Comparison of ENCODE assay signal across 16 mouse cellular contexts in genomic region chr13:108353781-108354180, GRCm38 (mm10). TPM values are rescaled to one million over a fixed set of nuclear protein-coding genes. Genes with fewer than 3 reads are reported as not detected.
DNase-seq lines count a peak whose midpoint lies in the region; ATAC-seq and TF ChIP-seq lines count a peak whose summit lies in the region.
"Had no signal": no experiment of that assay in that cellular context is flagged by ENCODE, and none has a peak within 500 bp of the region (broad histone marks: within the 10 kb centered on the region; RNA-seq: fewer than 3 reads in every experiment).

No protein-coding gene starts in this region.

- H3K79me2 ChIP-seq in C2C12 (ENCODE audit: control insufficient read depth, insufficient read depth), result peaks cover 15% of the 10 kb centered on the region

- TF ChIP-seq CTCF in forebrain, postnatal 0 days (IDR thresholded peaks at IDR 0.05; ENCODE audit: low read depth), result peak; percentile 57
- TF ChIP-seq CTCF in kidney, postnatal 0 days (IDR thresholded peaks at IDR 0.05; ENCODE audit: low read depth), result peak; percentile 53
- TF ChIP-seq CTCF in C2C12 (IDR thresholded peaks at IDR 0.05; ENCODE audit: control insufficient read depth, insufficient read depth, insufficient read length), result peak; percentile 5

- H3ac ChIP-seq in C2C12 (ENCODE audit: control insufficient read depth, insufficient read length, low read depth), result no peak overlapping the region

- ATAC-seq in forebrain, postnatal 0 days, result 0 out of 2 replicates have a peak, but pooled peaks have one; percentile 25
- ATAC-seq in kidney, postnatal 0 days (replicated peaks; ENCODE audit: low FRiP score, low read depth), result no peak
- no peak for ATAC-seq in midbrain, embryonic 14.5 days (ENCODE audit: low FRiP score, low TSS enrichment)

- whole genome bisulfite sequencing in forebrain, postnatal 0 days, result 86% methylated on average over 5 of the region's 5 CpGs
- WGBS in forebrain, embryonic 10.5 days, result 92% methylated on average over 5 of the region's 5 CpGs
- WGBS in kidney, postnatal 0 days, result 79% methylated on average over 5 of the region's 5 CpGs
- 88% methylated on average over 5 of the region's 5 CpGs for WGBS in midbrain, embryonic 14.5 days

- H3K36me3 ChIP-seq in forebrain, postnatal 0 days (ENCODE audit: insufficient read depth), result no peaks in the 10 kb centered on the region
- H3K36me3 ChIP-seq in forebrain, embryonic 10.5 days (replicated peaks), result no peaks in the 10 kb centered on the region; the same call in 1 of the 2 replicates
- no peaks in the 10 kb centered on the region for H3K36me3 ChIP-seq in kidney, postnatal 0 days (ENCODE audit: insufficient read depth, low read length)
- no peaks in the 10 kb centered on the region for H3K36me3 ChIP-seq in C2C12 (ENCODE audit: control insufficient read depth, insufficient read depth)
- no peaks in the 10 kb centered on the region for H3K36me3 ChIP-seq in midbrain, embryonic 14.5 days (ENCODE audit: control insufficient read depth, insufficient read depth, low read length)
- H3K36me3 ChIP-seq: embryonic facial prominence, embryonic 12.5 days; limb, embryonic 15.5 days; midbrain, embryonic 10.5 days had no signal

- H3K9ac ChIP-seq in forebrain, postnatal 0 days, result no peak overlapping the region
- H3K9ac ChIP-seq in kidney, postnatal 0 days (ENCODE audit: low read depth, low read length), result no peak overlapping the region
- H3K9ac ChIP-seq in midbrain, embryonic 14.5 days (replicated peaks; ENCODE audit: low read length), result no peak overlapping the region
- H3K9ac ChIP-seq: embryonic facial prominence, embryonic 12.5 days; limb, embryonic 15.5 days had no signal

- H3K4me3 ChIP-seq in forebrain, postnatal 0 days (ENCODE audit: low read depth, low read length), result no peak overlapping the region
- no peak overlapping the region for H3K4me3 ChIP-seq in forebrain, embryonic 10.5 days
- H3K4me3 ChIP-seq in kidney, postnatal 0 days (replicated peaks; ENCODE audit: low read depth, low read length), result no peak overlapping the region
- no peak overlapping the region for H3K4me3 ChIP-seq in C2C12 (ENCODE audit: insufficient read depth, poor library complexity, severe bottlenecking)
- H3K4me3 ChIP-seq in midbrain, embryonic 14.5 days (replicated peaks; ENCODE audit: low read depth, low read length), result no peak overlapping the region
- H3K4me3 ChIP-seq: embryonic facial prominence, embryonic 12.5 days; limb, embryonic 15.5 days; midbrain, embryonic 10.5 days; myocyte had no signal

- peaks cover 4% of the 10 kb centered on the region for H3K79me3 ChIP-seq in C2C12 (ENCODE audit: low read depth)

- no peaks in the 10 kb centered on the region for H3K9me3 ChIP-seq in forebrain, postnatal 0 days (ENCODE audit: low read length)
- no peaks in the 10 kb centered on the region for H3K9me3 ChIP-seq in forebrain, embryonic 10.5 days
- no peaks in the 10 kb centered on the region for H3K9me3 ChIP-seq in kidney, postnatal 0 days (replicated peaks; ENCODE audit: low read length)
- no peaks in the 10 kb centered on the region for H3K9me3 ChIP-seq in midbrain, embryonic 14.5 days (ENCODE audit: control insufficient read depth, low read length)
- H3K9me3 ChIP-seq: embryonic facial prominence, embryonic 12.5 days; limb, embryonic 15.5 days; midbrain, embryonic 10.5 days had no signal

- H3K4me1 ChIP-seq in forebrain, postnatal 0 days (ENCODE audit: insufficient read depth), result no peaks in the 10 kb centered on the region
- peaks cover 13% of the 10 kb centered on the region for H3K4me1 ChIP-seq in forebrain, embryonic 10.5 days
- no peaks in the 10 kb centered on the region for H3K4me1 ChIP-seq in kidney, postnatal 0 days (replicated peaks; ENCODE audit: insufficient read depth, low read length)
- H3K4me1 ChIP-seq in midbrain, embryonic 14.5 days (ENCODE audit: control insufficient read depth, insufficient read depth, low read length), result 0 out of 2 replicates have a peak, but pooled peaks cover 2% of the 10 kb centered on the region
- H3K4me1 ChIP-seq: embryonic facial prominence, embryonic 12.5 days; limb, embryonic 15.5 days had no signal

- no peak for DNase-seq in forebrain, postnatal 0 days
- no peak for DNase-seq in forebrain, embryonic 10.5 days (ENCODE audit: extremely low spot score, low spot score)
- no peak for DNase-seq in kidney, postnatal 0 days (ENCODE audit: low spot score)
- no peak for DNase-seq in kidney, adult 9 months
- peak; percentile 57 for DNase-seq in brain, adult 2 months (ENCODE audit: low read depth, low spot score)
- no peak for DNase-seq in spleen, postnatal 14 days (ENCODE audit: low spot score in 2 of 2)
- DNase-seq in midbrain, embryonic 14.5 days, result no peak
- DNase-seq: cerebellum, postnatal 36 days; kidney, postnatal 10 days; lung, postnatal 10 days; thymus, postnatal 36 days had no signal

- H3K4me2 ChIP-seq in forebrain, postnatal 0 days (ENCODE audit: low read depth), result no peak overlapping the region
- H3K4me2 ChIP-seq in kidney, postnatal 0 days (ENCODE audit: low read length), result no peak overlapping the region
- H3K4me2 ChIP-seq in midbrain, embryonic 14.5 days (ENCODE audit: low read length), result no peak overlapping the region
- H3K4me2 ChIP-seq: embryonic facial prominence, embryonic 12.5 days; limb, embryonic 15.5 days had no signal

- H3K27me3 ChIP-seq in forebrain, postnatal 0 days (ENCODE audit: insufficient read depth, low read length), result no peaks in the 10 kb centered on the region
- H3K27me3 ChIP-seq in forebrain, embryonic 10.5 days (ENCODE audit: poor library complexity, severe bottlenecking), result no peaks in the 10 kb centered on the region
- H3K27me3 ChIP-seq in kidney, postnatal 0 days (ENCODE audit: insufficient read depth, low read length), result no peaks in the 10 kb centered on the region
- H3K27me3 ChIP-seq in C2C12 (ENCODE audit: control insufficient read depth, insufficient read depth, insufficient read length), result no peaks in the 10 kb centered on the region
- no peaks in the 10 kb centered on the region for H3K27me3 ChIP-seq in midbrain, embryonic 14.5 days (ENCODE audit: control insufficient read depth, insufficient read depth, low read length)
- H3K27me3 ChIP-seq: embryonic facial prominence, embryonic 12.5 days; limb, embryonic 15.5 days had no signal

- H3K27ac ChIP-seq in forebrain, postnatal 0 days (ENCODE audit: low read depth, low read length), result no peak overlapping the region
- no peak overlapping the region for H3K27ac ChIP-seq in forebrain, embryonic 10.5 days
- H3K27ac ChIP-seq in kidney, postnatal 0 days, result no peak overlapping the region
- no peak overlapping the region for H3K27ac ChIP-seq in midbrain, embryonic 14.5 days (replicated peaks; ENCODE audit: low read depth, low read length)
- H3K27ac ChIP-seq: embryonic facial prominence, embryonic 12.5 days; limb, embryonic 15.5 days; midbrain, embryonic 10.5 days had no signal

TF ChIP-seq in C2C12, 6 proteins besides CTCF, POLR2A, EP300 and RAD21:
- no peak for TF ChIP-seq MYOG (IDR thresholded peaks at IDR 0.05; ENCODE audit: control insufficient read depth, extremely low read depth, insufficient read length)
- TF ChIP-seq CEBPB (IDR thresholded peaks at IDR 0.05; ENCODE audit: low read depth), result no peak
- TF ChIP-seq MYOD1 (IDR thresholded peaks at IDR 0.05; ENCODE audit: control insufficient read depth, insufficient read length, low read depth), result no peak
- no peak for TF ChIP-seq FOSL1 (IDR thresholded peaks at IDR 0.05; ENCODE audit: insufficient read depth, low read length, poor library complexity, severe bottlenecking)
- no peak for TF ChIP-seq MAX (IDR thresholded peaks at IDR 0.05)
- TF ChIP-seq USF1 (IDR thresholded peaks at IDR 0.05; ENCODE audit: low read depth), result no peak

RNA-seq across cellular contexts. Expression of gene Depdc1b, which starts 37.6 kb away (rescaled TPM):
- 1.8 and 3.1 TPM in 2 replicates for total RNA-seq in forebrain, postnatal 0 days (2014; rRNA removed)
- polyA plus RNA-seq in forebrain, postnatal 0 days (2015; fragmentation: Nextera tagmentation; extraction: Ambion mirVana), result 0.50 and 0.51 TPM in 2 replicates
- polyA plus RNA-seq in forebrain, embryonic 10.5 days (2016; fragmentation: Nextera tagmentation; extraction: Ambion mirVana), result 21.4 and 22.9 TPM in 2 replicates
- polyA plus RNA-seq in kidney, postnatal 0 days (2015; fragmentation: Nextera tagmentation; extraction: Ambion mirVana), result 4.1 and 5.9 TPM in 2 replicates
- polyA plus RNA-seq in C2C12 (2012; fragmentation: generic; extraction: Trizol), result 7.8 TPM
- 2.1 and 2.5 TPM in 2 replicates for polyA plus RNA-seq in midbrain, embryonic 14.5 days (2014; fragmentation: Nextera tagmentation; extraction: Ambion mirVana)

Comparison
In these comparisons a context has a peak if more than half of its experiments do, and no peak if none do; other contexts are left out.
1. CTCF ChIP-seq: peak in every context shown above with its lines; median percentile 57 in forebrain, postnatal 0 days; 53 in kidney, postnatal 0 days; 5 in C2C12.